Mouse (Mus musculus) C2C12 (cell line): Measurements from ENCODE around the gene Fxyd7.
A peak's percentile ranks its signal among the peaks of the same experiment; 100 is the strongest.

ENCODE experiments used
- CTCF ChIP-seq: IDR thresholded peaks from one replicate; pipeline ENCODE4 v1.5.1; 2011; ENCODE audit not compliant: control insufficient read depth, insufficient read depth, insufficient read length
- MAX ChIP-seq: IDR thresholded peaks from one replicate; pipeline ENCODE4 v1.6.1; 2011; ENCODE audit warnings: mild to moderate bottlenecking, control low read depth
- MYOG ChIP-seq: IDR thresholded peaks from one replicate; pipeline ENCODE4 v1.6.1; 2011; ENCODE audit not compliant: control insufficient read depth, insufficient read length; ENCODE audit errors: extremely low read depth
- USF1 ChIP-seq: IDR thresholded peaks from one replicate; pipeline ENCODE4 v1.6.1; 2011; ENCODE audit warnings: low read depth, mild to moderate bottlenecking, control low read depth, moderate library complexity

DNA sequence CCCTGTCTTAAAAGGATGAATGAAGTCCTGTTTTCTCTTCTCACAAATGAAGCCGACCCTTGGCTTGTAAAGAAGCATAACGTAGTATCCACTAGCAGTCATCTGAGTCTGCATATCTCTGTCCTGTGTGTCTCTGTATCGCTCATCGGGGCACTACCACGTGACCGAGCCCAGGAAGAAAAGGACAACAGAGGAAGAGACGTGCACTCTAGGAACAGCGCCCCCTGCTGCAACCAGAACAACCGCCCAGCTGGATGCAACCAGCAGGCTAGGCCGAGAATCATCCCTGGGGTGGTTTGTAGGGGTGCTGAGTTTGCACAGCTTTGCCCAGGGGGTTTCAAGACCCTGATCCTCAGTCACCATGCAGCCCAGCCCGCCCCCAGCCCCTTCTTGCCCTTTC, 16.5 kb downstream of the Fxyd7 start:
- TF ChIP-seq CTCF (peak; percentile 33), MAX (no peak), USF1 (peak; percentile 12), MYOG (no peak)
